ENCODE assay signal across 22 mouse cellular contexts in genomic region chr11:30943522-30943921, GRCm38 (mm10). TPM values are rescaled to one million over a fixed set of nuclear protein-coding genes. Genes with fewer than 3 reads are reported as not detected.
DNase-seq lines count a peak whose midpoint lies in the region; ATAC-seq and TF ChIP-seq lines count a peak whose summit lies in the region.
"Had no signal": no experiment of that assay in that cellular context is flagged by ENCODE, and none has a peak within 500 bp of the region (broad histone marks: within the 10 kb centered on the region; RNA-seq: fewer than 3 reads in every experiment).

No protein-coding gene starts in this region.

- peaks cover 41% of the 10 kb centered on the region for H3K36me3 ChIP-seq in hindbrain, postnatal 0 days (ENCODE audit: insufficient read depth, low read length)
- H3K36me3 ChIP-seq in hindbrain, embryonic 10.5 days: peaks cover 94% of the 10 kb centered on the region

- H3K9ac ChIP-seq in hindbrain, postnatal 0 days (replicated peaks; ENCODE audit: low read length): no peak overlapping the region
- H3K9ac ChIP-seq: embryonic facial prominence, embryonic 12.5 days; forebrain, embryonic 15.5 days; heart, embryonic 12.5 days; liver, embryonic 13.5 days; neural tube, embryonic 12.5 days had no signal

- no peak overlapping the region for H3K4me2 ChIP-seq in hindbrain, postnatal 0 days (ENCODE audit: low read depth, low read length)
- H3K4me2 ChIP-seq: embryonic facial prominence, embryonic 12.5 days; forebrain, embryonic 15.5 days; heart, embryonic 12.5 days; liver, embryonic 13.5 days; neural tube, embryonic 12.5 days had no signal

- no peak overlapping the region for H3K27ac ChIP-seq in hindbrain, postnatal 0 days
- no peak overlapping the region for H3K27ac ChIP-seq in hindbrain, embryonic 10.5 days
- no peak overlapping the region for H3K27ac ChIP-seq in cerebellum, adult 2 months (ENCODE audit: insufficient read depth, low read length)
- H3K27ac ChIP-seq: embryonic facial prominence, embryonic 12.5 days; forebrain, embryonic 15.5 days; liver, embryonic 13.5 days; neural tube, embryonic 12.5 days had no signal

- no peaks in the 10 kb centered on the region for H3K4me1 ChIP-seq in hindbrain, postnatal 0 days (ENCODE audit: insufficient read depth, low read length)
- H3K4me1 ChIP-seq in hindbrain, embryonic 10.5 days (replicated peaks): no peaks in the 10 kb centered on the region
- peaks cover 6% of the 10 kb centered on the region; the same call in 1 of the 2 replicates for H3K4me1 ChIP-seq in cerebellum, adult 2 months (ENCODE audit: control insufficient read depth, insufficient read depth, low read length)
- H3K4me1 ChIP-seq: embryonic facial prominence, embryonic 12.5 days; forebrain, embryonic 15.5 days; heart, embryonic 12.5 days; liver, embryonic 13.5 days; megakaryocyte, embryonic 14.5 days; neural tube, embryonic 12.5 days had no signal

- WGBS in hindbrain, postnatal 0 days: 98% methylated on average over 2 of the region's 2 CpGs
- 96% methylated on average over 2 of the region's 2 CpGs for WGBS in hindbrain, embryonic 10.5 days
- WGBS in cerebellum, adult 2 months: 59% methylated on average over 2 of the region's 2 CpGs

- H3K4me3 ChIP-seq in hindbrain, postnatal 0 days (ENCODE audit: low read length): no peak overlapping the region
- H3K4me3 ChIP-seq in hindbrain, embryonic 10.5 days: no peak overlapping the region
- H3K4me3 ChIP-seq in cerebellum, adult 2 months (replicated peaks; ENCODE audit: insufficient read depth, low read depth, low read length): no peak overlapping the region
- H3K4me3 ChIP-seq: embryonic facial prominence, embryonic 12.5 days; forebrain, embryonic 15.5 days; heart, embryonic 12.5 days; liver, embryonic 13.5 days; megakaryocyte, embryonic 14.5 days; neural tube, embryonic 12.5 days had no signal

- ATAC-seq in hindbrain, postnatal 0 days: no peak
- ATAC-seq in common myeloid progenitor, adult 5-6 weeks (replicated peaks; ENCODE audit: low read depth, poor library complexity, severe bottlenecking): peak; percentile 60; the same call in 1 of the 2 replicates
- ATAC-seq: activated CD4-positive, CD25-positive, alpha-beta regulatory T cell, adult 4 months; forebrain, embryonic 15.5 days; hindbrain, embryonic 16.5 days; midbrain, embryonic 16.5 days had no signal

- no peak for TF ChIP-seq CTCF in hindbrain, postnatal 0 days (IDR thresholded peaks at IDR 0.05; ENCODE audit: low read depth)
- TF ChIP-seq CTCF in cerebellum, adult 2 months (IDR thresholded peaks at IDR 0.05; ENCODE audit: borderline replicate concordance, insufficient read depth, low read depth, low read length): no peak

- TF ChIP-seq POLR2A in cerebellum, adult 2 months (IDR thresholded peaks at IDR 0.05; ENCODE audit: borderline replicate concordance, insufficient read depth, low read length): no peak

- H3K27me3 ChIP-seq in hindbrain, postnatal 0 days (ENCODE audit: insufficient read depth, low read length): no peaks in the 10 kb centered on the region
- H3K27me3 ChIP-seq in hindbrain, embryonic 10.5 days (ENCODE audit: insufficient read depth, poor library complexity, severe bottlenecking): no peaks in the 10 kb centered on the region
- H3K27me3 ChIP-seq in cerebellum, adult 2 months (ENCODE audit: control insufficient read depth, insufficient read depth, low read length): no peaks in the 10 kb centered on the region
- H3K27me3 ChIP-seq: embryonic facial prominence, embryonic 12.5 days; forebrain, embryonic 15.5 days; heart, embryonic 12.5 days; liver, embryonic 13.5 days; megakaryocyte, embryonic 14.5 days; neural tube, embryonic 12.5 days had no signal

- peak; percentile 31 for DNase-seq in hindbrain, postnatal 0 days (ENCODE audit: low spot score)
- no peak for DNase-seq in hindbrain, embryonic 10.5 days (ENCODE audit: low spot score)
- DNase-seq in MN1 (ENCODE audit: low spot score) (peak; percentile 70), liver (no peak)
- DNase-seq in cerebellum, adult 2 months: peak; percentile 77 to 89
- DNase-seq in embryo, embryonic 11 days: no peak
- no peak for DNase-seq in spleen, postnatal 36 days (ENCODE audit: low spot score in 2 of 2)
- DNase-seq: adrenal gland, postnatal 36 days; kidney, adult 18-20 months; kidney, postnatal 14 days; layer of hippocampus, postnatal 36 days; liver, embryonic 13.5 days; right cerebral cortex, postnatal 14 days had no signal

- H3K9me3 ChIP-seq in hindbrain, postnatal 0 days (ENCODE audit: low read length): no peaks in the 10 kb centered on the region
- H3K9me3 ChIP-seq in hindbrain, embryonic 10.5 days: no peaks in the 10 kb centered on the region
- H3K9me3 ChIP-seq: embryonic facial prominence, embryonic 12.5 days; forebrain, embryonic 15.5 days; heart, embryonic 12.5 days; liver, embryonic 13.5 days; megakaryocyte, embryonic 14.5 days; neural tube, embryonic 12.5 days had no signal

RNA-seq across cellular contexts. Expression of gene Erlec1, which starts 10.6 kb away (rescaled TPM):
- 11.5 and 14.1 TPM in 2 replicates for total RNA-seq in hindbrain, postnatal 0 days (2014; rRNA removed)
- 12.6 and 14.8 TPM in 2 replicates for polyA plus RNA-seq in hindbrain, postnatal 0 days (2015; fragmentation: Nextera tagmentation; extraction: Ambion mirVana)
- polyA plus RNA-seq in hindbrain, embryonic 10.5 days (2016; fragmentation: Nextera tagmentation; extraction: Ambion mirVana): 7.5 and 8.2 TPM in 2 replicates
- polyA plus RNA-seq in cerebellum, adult 2 months (2012; rRNA removed): 40.1 and 40.7 TPM in 2 replicates
- total RNA-seq in common myeloid progenitor, adult 5-6 weeks (2017): 41.2 and 43.9 TPM in 2 replicates

RNA-seq across cellular contexts. Expression of gene Chac2, which starts 42.6 kb away (rescaled TPM):
- total RNA-seq in hindbrain, postnatal 0 days (2014; rRNA removed): 6.5 and 14.7 TPM in 2 replicates
- polyA plus RNA-seq in hindbrain, postnatal 0 days (2015; fragmentation: Nextera tagmentation; extraction: Ambion mirVana): 25.6 and 26.1 TPM in 2 replicates
- polyA plus RNA-seq in hindbrain, embryonic 10.5 days (2016; fragmentation: Nextera tagmentation; extraction: Ambion mirVana): 10.2 and 11.0 TPM in 2 replicates
- polyA plus RNA-seq in cerebellum, adult 2 months (2012; rRNA removed): 10.9 and 11.2 TPM in 2 replicates
- total RNA-seq in common myeloid progenitor, adult 5-6 weeks (2017): 19.2 and 22.8 TPM in 2 replicates

RNA-seq across cellular contexts. Expression of gene Asb3, which starts 58.3 kb away (rescaled TPM):
- total RNA-seq in hindbrain, postnatal 0 days (2014; rRNA removed): 11.2 and 14.8 TPM in 2 replicates
- 19.8 and 21.8 TPM in 2 replicates for polyA plus RNA-seq in hindbrain, postnatal 0 days (2015; fragmentation: Nextera tagmentation; extraction: Ambion mirVana)
- polyA plus RNA-seq in hindbrain, embryonic 10.5 days (2016; fragmentation: Nextera tagmentation; extraction: Ambion mirVana): 24.3 and 29.3 TPM in 2 replicates
- polyA plus RNA-seq in cerebellum, adult 2 months (2012; rRNA removed): 8.8 and 9.4 TPM in 2 replicates
- 12.9 and 17.5 TPM in 2 replicates for total RNA-seq in common myeloid progenitor, adult 5-6 weeks (2017)

RNA-seq across cellular contexts. Expression of gene Gpr75, which starts 58.4 kb away (rescaled TPM):
- 13.0 and 13.7 TPM in 2 replicates for total RNA-seq in hindbrain, postnatal 0 days (2014; rRNA removed)
- 5.2 and 5.4 TPM in 2 replicates for polyA plus RNA-seq in hindbrain, postnatal 0 days (2015; fragmentation: Nextera tagmentation; extraction: Ambion mirVana)
- 0.75 and 0.76 TPM in 2 replicates for polyA plus RNA-seq in hindbrain, embryonic 10.5 days (2016; fragmentation: Nextera tagmentation; extraction: Ambion mirVana)
- polyA plus RNA-seq in cerebellum, adult 2 months (2012; rRNA removed): 14.4 and 16.0 TPM in 2 replicates
- not detected in 2 replicates for total RNA-seq in common myeloid progenitor, adult 5-6 weeks (2017)
- polyA plus RNA-seq: activated CD4-positive, CD25-positive, alpha-beta regulatory T cell, adult 4 months had no signal

Comparison
In these comparisons a context has a peak if more than half of its experiments do, and no peak if none do; other contexts are left out.
1. DNase-seq: peak in hindbrain, postnatal 0 days (single experiment), MN1 (single experiment) and cerebellum, adult 2 months (2 of 2); none in hindbrain, embryonic 10.5 days (single experiment), liver (single experiment), embryo, embryonic 11 days (single experiment) and spleen, postnatal 36 days (0 of 2).